Mouse (Mus musculus): ENCODE measurements around the gene Gm49318. TPM values are rescaled to one million over a fixed set of nuclear protein-coding genes. Genes with fewer than 3 reads are reported as not detected.
"Not testable (repeated sequence)": the region's sequence is repeated elsewhere in the genome, so short reads cannot be mapped to it uniquely, and the experiment has no call there.

Gm49318 gene
- polyA plus RNA-seq, 1 experiment: not detected

- Histone ChIP-seq H3K9me3 (no peaks in the 10 kb centered on the region), H3K27me3 (replicated peaks) (no peaks in the 10 kb centered on the region), H3K4me3 (replicated peaks) (no peak overlapping the region), H3K4me1 (peaks cover 7% of the 10 kb centered on the region), H3K36me3 (replicated peaks; ENCODE audit: low read length) (peaks cover 70% of the 10 kb centered on the region)
- TF ChIP-seq FLI1 (IDR thresholded peaks at IDR 0.05; ENCODE audit: low read length) (no peak), GATA1 (IDR thresholded peaks at IDR 0.05; ENCODE audit: borderline replicate concordance, low read length) (no peak)
Observed at GRCm38 (mm10) chr9:22076223-22076622, 5.2 kb upstream of the Gm49318 start.

GRCm38 (mm10) chr9:22075778-22076177 is 4.7 kb upstream of the Gm49318 start:
- H3K4me3 ChIP-seq (replicated peaks); H3K27me3 ChIP-seq (replicated peaks); H3K4me1 ChIP-seq; H3K9me3 ChIP-seq: not testable (repeated sequence)
- peaks cover 70% of the 10 kb centered on the region for H3K36me3 ChIP-seq (replicated peaks; ENCODE audit: low read length)

GRCm38 (mm10) chr9:22072276-22072675 is 1.2 kb upstream of the Gm49318 start:
- Histone ChIP-seq H3K9me3 (no peaks in the 10 kb centered on the region), H3K4me3 (replicated peaks) (peak overlapping the region; percentile 14), H3K27me3 (replicated peaks) (no peaks in the 10 kb centered on the region), H3K36me3 (replicated peaks; ENCODE audit: low read length) (peaks cover 67% of the 10 kb centered on the region), H3K4me1 (peaks cover 19% of the 10 kb centered on the region)
- no peak for TF ChIP-seq GATA1 (IDR thresholded peaks at IDR 0.05; ENCODE audit: borderline replicate concordance, low read length)
- TF ChIP-seq FLI1 (IDR thresholded peaks at IDR 0.05; ENCODE audit: low read length): no peak

GRCm38 (mm10) chr9:22069881-22070553 is 1.0 kb downstream of the Gm49318 start:
- Histone ChIP-seq H3K36me3 (replicated peaks; ENCODE audit: low read length) (peaks cover 69% of the 10 kb centered on the region), H3K9me3 (no peaks in the 10 kb centered on the region), H3K27me3 (replicated peaks) (no peaks in the 10 kb centered on the region), H3K4me3 (replicated peaks) (peak overlapping the region; percentile 98), H3K4me1 (peaks cover 29% of the 10 kb centered on the region)
- TF ChIP-seq FLI1 (IDR thresholded peaks at IDR 0.05; ENCODE audit: low read length): no peak
- no peak for TF ChIP-seq GATA1 (IDR thresholded peaks at IDR 0.05; ENCODE audit: borderline replicate concordance, low read length)

GRCm38 (mm10) chr9:22067195-22067594 is 3.9 kb downstream of the Gm49318 start:
- no peak overlapping the region for H3K4me3 ChIP-seq (replicated peaks)
- H3K4me1 ChIP-seq: peaks cover 24% of the 10 kb centered on the region
- no peaks in the 10 kb centered on the region for H3K9me3 ChIP-seq
- H3K27me3 ChIP-seq (replicated peaks): no peaks in the 10 kb centered on the region
- H3K36me3 ChIP-seq (replicated peaks; ENCODE audit: low read length): peaks cover 69% of the 10 kb centered on the region
- TF ChIP-seq FLI1 (IDR thresholded peaks at IDR 0.05; ENCODE audit: low read length): no peak
- TF ChIP-seq GATA1 (IDR thresholded peaks at IDR 0.05; ENCODE audit: borderline replicate concordance, low read length): no peak

GRCm38 (mm10) chr9:22066433-22066832 is 4.6 kb downstream of the Gm49318 start:
- H3K4me3 ChIP-seq (replicated peaks): peak overlapping the region; percentile 28
- no peaks in the 10 kb centered on the region for H3K27me3 ChIP-seq (replicated peaks)
- peaks cover 23% of the 10 kb centered on the region for H3K4me1 ChIP-seq
- TF ChIP-seq FLI1 (IDR thresholded peaks at IDR 0.05; ENCODE audit: low read length) (no peak), GATA1 (IDR thresholded peaks at IDR 0.05; ENCODE audit: borderline replicate concordance, low read length) (no peak)
- no peaks in the 10 kb centered on the region for H3K9me3 ChIP-seq
- peaks cover 73% of the 10 kb centered on the region for H3K36me3 ChIP-seq (replicated peaks; ENCODE audit: low read length)

GRCm38 (mm10) chr9:22065642-22066041 is 5.4 kb downstream of the Gm49318 start:
- H3K36me3 ChIP-seq (replicated peaks; ENCODE audit: low read length): peaks cover 81% of the 10 kb centered on the region
- H3K4me3 ChIP-seq (replicated peaks): no peak overlapping the region

GRCm38 (mm10) chr9:22064341-22064740 is 6.7 kb downstream of the Gm49318 start:
- TF ChIP-seq GATA1 (IDR thresholded peaks at IDR 0.05; ENCODE audit: borderline replicate concordance, low read length): no peak
- no peak for TF ChIP-seq FLI1 (IDR thresholded peaks at IDR 0.05; ENCODE audit: low read length)
- H3K9me3 ChIP-seq: no peaks in the 10 kb centered on the region
- H3K36me3 ChIP-seq (replicated peaks; ENCODE audit: low read length): peaks cover 89% of the 10 kb centered on the region

More at GRCm38 (mm10) chr9:22065642-22066041, 5.4 kb downstream of the Gm49318 start:
- Histone ChIP-seq H3K4me1 (peaks cover 22% of the 10 kb centered on the region), H3K9me3 (no peaks in the 10 kb centered on the region), H3K27me3 (replicated peaks) (no peaks in the 10 kb centered on the region)
- TF ChIP-seq FLI1 (IDR thresholded peaks at IDR 0.05; ENCODE audit: low read length) (no peak), GATA1 (IDR thresholded peaks at IDR 0.05; ENCODE audit: borderline replicate concordance, low read length) (no peak)

GRCm38 (mm10) chr9:22061339-22061738 is 9.7 kb downstream of the Gm49318 start:
- no peaks in the 10 kb centered on the region for H3K9me3 ChIP-seq
- peaks cover 90% of the 10 kb centered on the region for H3K36me3 ChIP-seq (replicated peaks; ENCODE audit: low read length)
- TF ChIP-seq GATA1 (IDR thresholded peaks at IDR 0.05; ENCODE audit: borderline replicate concordance, low read length) (no peak), FLI1 (IDR thresholded peaks at IDR 0.05; ENCODE audit: low read length) (no peak)
- H3K4me1 ChIP-seq: peaks cover 11% of the 10 kb centered on the region
- H3K27me3 ChIP-seq (replicated peaks): no peaks in the 10 kb centered on the region
- H3K4me3 ChIP-seq (replicated peaks): no peak overlapping the region

More at GRCm38 (mm10) chr9:22064341-22064740, 6.7 kb downstream of the Gm49318 start:
- H3K4me3 ChIP-seq (replicated peaks): no peak overlapping the region
- no peaks in the 10 kb centered on the region for H3K27me3 ChIP-seq (replicated peaks)
- H3K4me1 ChIP-seq: peaks cover 10% of the 10 kb centered on the region

GRCm38 (mm10) chr9:22058011-22058424 is 13.0 kb downstream of the Gm49318 start:
- H3K27me3 ChIP-seq (replicated peaks): peaks cover 21% of the 10 kb centered on the region
- H3K36me3 ChIP-seq (replicated peaks; ENCODE audit: low read length): peaks cover 72% of the 10 kb centered on the region
- TF ChIP-seq GATA1 (IDR thresholded peaks at IDR 0.05; ENCODE audit: borderline replicate concordance, low read length) (no peak), FLI1 (IDR thresholded peaks at IDR 0.05; ENCODE audit: low read length) (no peak)
- no peaks in the 10 kb centered on the region for H3K9me3 ChIP-seq
- peaks cover 13% of the 10 kb centered on the region for H3K4me1 ChIP-seq
- no peak overlapping the region for H3K4me3 ChIP-seq (replicated peaks)

Measured in megakaryocyte, embryonic 14.5 days (primary cell).